Mouse (Mus musculus): ENCODE data around the gene Dnaja3.

- no peak for TF ChIP-seq CTCF (IDR thresholded peaks at IDR 0.05; ENCODE audit: insufficient read depth, low read depth, low read length)
- no peak for TF ChIP-seq POLR2A (IDR thresholded peaks at IDR 0.05; ENCODE audit: insufficient read depth, low read depth, low read length)
Measured at GRCm38 (mm10) chr16:4648416-4649023, 8.7 kb downstream of the Dnaja3 start.

All from olfactory bulb, adult 2 months (tissue).